Mouse (Mus musculus): Measurements from ENCODE around the gene Fzr1.

- TF ChIP-seq CTCF (IDR thresholded peaks at IDR 0.05; ENCODE audit: low read depth) (peak; percentile 29), EP300 (IDR thresholded peaks at IDR 0.05; ENCODE audit: low read depth) (peak; percentile 96)
Observed at GRCm38 (mm10) chr10:81320550-81321347, 57.6 kb downstream of the Fzr1 start, which contains the start of gene Cactin.
